Mouse (Mus musculus): ENCODE data around the gene Rpl15.
A peak's percentile ranks its signal among the peaks of the same experiment; 100 is the strongest.
"Not testable (repeated sequence)": the region's sequence is repeated elsewhere in the genome, so short reads cannot be mapped to it uniquely, and the experiment has no call there.

The Rpl15 gene

DNA sequence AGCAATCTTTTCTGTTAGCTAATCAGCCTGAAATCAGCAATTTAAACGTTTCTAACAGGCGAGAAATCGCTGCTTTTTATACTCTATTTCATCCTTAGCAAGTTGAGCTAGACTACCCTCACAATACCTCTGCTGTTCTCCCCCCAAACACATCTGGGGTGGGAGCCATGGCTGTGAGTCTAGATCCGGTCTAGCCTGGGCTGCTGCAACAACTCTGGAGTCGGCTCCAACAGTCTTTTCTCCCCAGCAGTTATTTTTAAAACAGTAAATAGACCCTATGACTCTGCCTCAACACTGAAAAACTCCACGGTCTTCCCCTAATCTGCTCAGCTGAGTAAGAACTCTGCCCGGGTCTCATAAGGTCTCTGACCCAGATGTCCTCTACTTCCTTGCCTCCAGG, 31.1 kb downstream of the Rpl15 start:
- no peak for DNase-seq

DNA sequence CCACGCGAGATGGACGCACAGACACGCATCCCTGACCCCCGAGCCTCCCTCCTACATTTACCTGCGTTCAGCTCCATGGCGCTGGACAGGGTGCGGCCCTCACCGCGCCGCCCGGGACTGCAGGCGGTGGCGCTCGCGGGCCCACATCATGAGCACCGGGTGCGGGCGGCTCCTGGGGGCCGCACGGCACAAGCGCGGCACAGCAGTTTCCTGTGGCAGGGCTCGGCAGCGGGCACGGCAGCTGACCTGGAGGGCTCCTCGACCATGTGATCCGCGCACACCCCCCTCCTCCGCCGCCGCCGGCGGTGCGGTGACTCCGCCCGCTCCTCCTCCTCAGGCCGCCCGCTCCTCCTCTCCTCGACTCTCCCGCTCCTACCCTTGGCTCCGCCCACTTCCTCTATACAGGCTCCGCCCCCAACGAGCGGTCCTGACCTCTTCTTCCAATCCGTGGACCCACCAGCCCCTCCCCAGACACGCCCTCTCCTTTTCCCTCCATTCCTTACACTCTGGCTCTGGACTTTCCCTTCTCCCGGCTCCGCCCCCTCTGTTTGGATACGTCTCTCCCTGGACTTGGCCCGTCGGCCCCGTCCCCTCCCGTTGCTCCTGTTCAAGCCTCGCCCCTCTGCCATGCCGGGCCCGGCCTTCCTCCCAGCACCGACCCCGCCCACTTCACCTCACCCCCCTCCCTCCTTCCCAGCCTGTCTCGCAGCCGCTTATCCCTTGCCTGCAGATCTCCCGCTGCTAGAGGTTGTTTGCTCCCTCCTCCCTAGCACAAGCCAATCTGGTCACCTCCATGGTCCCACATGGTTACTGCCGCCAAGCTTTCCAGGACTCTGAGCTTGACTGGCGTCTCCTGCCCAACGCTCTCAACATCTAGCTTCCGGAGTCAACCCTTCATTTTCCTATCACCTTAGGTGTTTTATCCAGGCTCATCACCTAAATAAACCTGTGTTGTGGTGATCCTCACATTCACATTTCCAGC, 32.1 kb downstream of the Rpl15 start, which contains the start of gene Nr1d2:
Gene Nr1d2 (minus strand): TSS at position 378 of the 982 bp plus-strand sequence.
- DNase-seq, result peak; percentile 100

DNA sequence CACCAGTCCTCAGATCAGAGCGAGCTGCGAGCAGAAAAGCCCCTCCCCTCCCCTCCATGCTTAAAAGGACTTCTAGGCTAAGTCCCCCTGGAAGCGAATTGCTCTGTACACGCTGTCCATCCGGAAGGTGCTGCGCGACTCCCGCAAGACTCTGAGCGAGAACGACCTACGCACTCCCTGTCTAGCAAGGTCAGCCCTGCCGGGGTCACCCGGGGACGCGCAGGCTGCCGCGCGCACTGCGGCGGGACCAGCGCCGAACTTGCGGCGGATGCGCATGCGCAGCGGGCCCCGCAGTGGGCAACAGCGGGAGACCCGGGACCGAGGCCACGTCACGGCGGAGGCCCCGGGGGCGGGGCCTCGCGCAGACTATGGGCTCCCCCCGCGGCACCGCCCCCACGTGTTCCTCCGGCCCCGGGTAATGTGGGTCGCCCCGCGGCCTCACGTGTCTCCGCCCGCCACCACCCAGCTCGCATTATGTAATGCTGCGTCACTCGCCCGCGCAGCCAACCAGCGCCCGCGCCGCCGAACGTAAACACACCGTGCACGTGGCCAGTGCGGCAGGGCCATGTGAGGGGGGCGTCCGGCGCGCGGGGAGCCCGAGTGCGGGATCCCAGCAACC, 33.0 kb downstream of the Rpl15 start:
- peak; percentile 98 to 99 for DNase-seq

DNA sequence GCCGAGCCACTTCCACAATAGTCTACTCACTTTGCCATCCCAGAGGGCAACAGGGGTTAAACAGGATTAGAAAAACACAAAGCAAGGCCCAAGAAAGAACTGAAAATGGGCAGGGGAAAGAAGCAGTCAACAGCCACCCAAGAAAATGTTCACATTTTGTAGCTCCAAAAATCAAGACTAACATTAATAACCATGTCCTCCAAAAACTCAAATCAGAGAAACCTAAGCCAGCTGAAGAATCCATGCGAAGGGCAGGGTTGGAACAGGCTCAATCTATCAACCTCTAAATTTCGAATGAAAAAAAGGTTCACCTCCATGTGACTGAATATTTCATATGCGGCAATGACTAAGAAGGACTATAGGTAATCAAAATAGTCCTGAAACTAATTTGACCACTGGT, 33.8 kb downstream of the Rpl15 start:
- DNase-seq, result no peak

DNA sequence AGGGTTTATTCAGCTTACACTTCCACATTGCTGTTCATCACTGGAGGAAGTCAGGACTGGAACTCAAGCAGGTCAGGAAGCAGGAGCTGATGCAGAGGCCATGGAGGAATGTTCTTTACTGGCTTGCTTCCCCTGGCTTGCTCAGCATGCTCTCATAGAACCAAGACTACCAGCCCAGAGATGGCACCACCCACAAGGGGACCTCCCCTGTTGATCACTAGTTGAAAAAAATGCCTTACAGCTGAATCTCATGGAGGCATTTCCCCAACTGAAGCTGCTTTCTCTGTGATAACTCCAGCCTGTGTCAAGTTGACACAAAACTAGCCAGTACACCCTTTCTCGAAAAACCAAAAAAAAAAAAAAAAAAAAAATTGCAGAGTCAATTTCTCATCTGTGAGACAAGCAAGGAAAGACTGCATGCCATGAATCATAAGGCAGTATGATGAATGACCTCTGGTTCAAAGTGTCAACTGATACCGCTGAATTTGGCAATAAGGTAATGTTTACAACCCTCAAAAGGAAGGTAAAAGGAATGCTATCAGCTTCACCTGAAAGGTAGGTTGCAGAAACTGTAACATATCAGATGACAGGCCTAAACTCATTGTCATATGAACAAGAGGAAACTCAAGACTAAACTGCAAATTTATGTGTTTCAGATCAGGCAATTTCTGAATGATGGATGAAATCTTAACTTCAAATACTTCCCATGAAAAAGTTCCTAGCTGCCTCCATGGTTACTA, 34.5 kb downstream of the Rpl15 start:
- DNase-seq, result not testable (repeated sequence)

DNA sequence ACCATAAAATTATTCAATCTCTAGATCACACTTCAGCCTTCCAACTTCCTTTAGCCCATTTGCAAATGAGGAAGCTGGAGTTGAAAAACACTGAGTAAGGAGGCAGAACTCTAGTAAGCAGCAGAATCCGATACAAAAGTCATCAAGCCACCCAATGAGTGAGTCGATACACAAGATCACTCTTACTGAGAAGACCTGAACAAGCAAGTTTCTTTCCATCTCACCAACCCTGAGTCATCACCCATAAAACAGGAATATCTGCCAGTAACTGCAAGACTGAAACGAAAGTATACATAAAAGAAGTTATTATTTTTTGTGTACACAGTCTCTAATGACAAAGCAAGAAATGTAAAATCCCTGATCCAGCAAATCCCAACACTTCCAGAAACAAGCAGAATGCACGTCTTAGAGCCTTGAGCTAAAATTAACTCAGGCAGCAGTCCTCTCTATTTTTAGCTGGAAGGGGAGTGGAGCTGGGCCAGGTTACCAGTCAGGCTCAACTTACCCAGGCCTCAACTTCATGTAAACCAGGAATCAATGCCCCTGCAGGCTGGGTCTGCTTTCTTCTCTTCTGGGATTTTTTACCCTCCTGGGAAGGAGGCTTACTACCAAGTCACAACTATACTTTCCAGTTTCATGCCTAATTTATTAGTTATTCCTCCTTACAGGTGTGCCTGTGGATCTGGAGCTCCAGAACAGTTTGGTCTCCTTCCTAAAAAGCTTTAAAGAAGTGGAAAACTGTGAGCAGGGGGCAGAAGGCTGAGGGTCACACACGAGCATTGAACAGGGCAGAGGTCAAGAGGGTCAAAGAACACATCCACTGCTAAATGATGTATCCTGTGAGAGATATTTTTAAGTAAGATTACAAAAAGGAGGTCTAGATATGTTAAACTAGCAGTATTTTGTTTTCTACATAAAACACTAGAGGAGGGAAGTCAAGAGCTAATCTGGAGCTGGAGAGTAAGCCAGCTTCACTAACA, 36.9 kb downstream of the Rpl15 start:
- DNase-seq, result no peak

DNA sequence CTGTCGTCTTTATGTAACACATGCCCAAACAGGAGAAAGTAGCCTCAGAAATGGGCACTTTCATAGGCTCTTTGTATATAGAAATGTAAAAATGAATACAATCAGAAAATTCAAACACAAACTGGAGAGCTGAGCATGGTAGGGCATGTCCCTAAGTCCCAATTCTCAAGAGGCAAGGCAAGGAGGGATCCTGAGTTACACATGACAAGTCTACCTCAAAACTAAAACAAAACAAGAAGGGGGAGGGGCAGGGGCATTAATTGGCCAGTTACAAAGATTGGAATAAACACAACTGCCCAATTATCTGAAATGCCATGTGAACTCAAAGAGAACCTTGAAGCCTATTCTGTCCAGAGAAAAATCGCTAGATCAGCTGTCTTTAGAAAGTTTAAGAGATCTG, 38.1 kb downstream of the Rpl15 start:
- DNase-seq, result no peak

DNA sequence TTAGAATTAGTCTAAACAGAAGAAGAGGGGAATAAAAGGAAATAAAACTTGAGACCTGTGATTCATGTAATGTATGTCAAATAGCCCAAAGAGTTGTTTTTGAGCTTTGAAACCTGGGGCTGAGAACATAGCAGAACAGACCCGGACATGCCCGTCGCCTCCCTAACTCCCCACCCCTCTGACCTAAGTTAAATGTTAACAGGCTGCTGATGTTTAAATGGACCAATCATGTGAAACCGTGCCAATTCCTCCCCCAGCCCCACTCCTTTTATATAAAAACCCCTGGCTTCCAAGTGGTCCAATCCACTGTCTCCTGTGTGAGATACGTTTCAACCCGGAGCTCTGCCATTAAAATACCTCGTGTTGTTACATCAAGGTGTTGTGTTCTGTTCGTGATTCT, 39.3 kb downstream of the Rpl15 start:
- not testable (repeated sequence) for DNase-seq

DNA sequence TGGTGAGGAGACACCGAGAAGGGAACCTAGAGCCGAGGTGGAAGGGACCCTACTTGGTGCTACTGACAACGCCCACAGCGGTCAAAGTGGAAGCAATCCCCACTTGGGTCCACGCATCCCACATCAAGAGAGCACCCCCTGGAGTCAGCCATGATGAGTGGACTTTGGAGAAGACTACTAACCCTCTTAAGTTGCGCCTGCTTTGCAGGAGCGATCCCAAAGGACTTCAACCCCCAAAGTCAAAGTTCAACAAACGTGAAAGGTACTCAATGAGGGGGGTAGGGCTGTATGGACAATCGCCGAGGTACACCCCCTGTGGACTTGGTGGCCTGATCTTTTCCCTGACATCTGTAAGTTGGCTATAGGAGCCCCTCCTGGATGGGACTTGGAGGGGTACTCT, 41.4 kb downstream of the Rpl15 start:
- DNase-seq, result not testable (repeated sequence)

DNA sequence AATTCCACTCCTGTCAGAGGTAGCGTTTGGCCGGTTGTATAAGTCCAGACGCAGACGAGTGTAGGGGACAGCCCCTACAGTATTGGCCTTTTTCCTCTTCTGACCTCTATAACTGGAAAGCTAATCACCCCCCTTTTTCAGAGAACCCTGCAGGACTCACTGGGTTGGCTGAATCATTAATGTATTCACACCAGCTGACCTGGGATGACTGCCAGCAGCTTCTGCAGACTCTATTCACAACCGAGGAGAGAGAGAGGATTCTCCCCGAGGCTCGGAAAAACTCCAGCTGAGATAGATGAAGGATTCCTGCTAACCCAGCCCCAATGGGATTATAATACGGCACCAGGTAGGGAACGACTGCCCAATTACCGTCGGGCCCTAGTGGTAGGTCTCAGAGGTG, 45.0 kb downstream of the Rpl15 start:
- DNase-seq, result peak; percentile 14 to 47

DNA sequence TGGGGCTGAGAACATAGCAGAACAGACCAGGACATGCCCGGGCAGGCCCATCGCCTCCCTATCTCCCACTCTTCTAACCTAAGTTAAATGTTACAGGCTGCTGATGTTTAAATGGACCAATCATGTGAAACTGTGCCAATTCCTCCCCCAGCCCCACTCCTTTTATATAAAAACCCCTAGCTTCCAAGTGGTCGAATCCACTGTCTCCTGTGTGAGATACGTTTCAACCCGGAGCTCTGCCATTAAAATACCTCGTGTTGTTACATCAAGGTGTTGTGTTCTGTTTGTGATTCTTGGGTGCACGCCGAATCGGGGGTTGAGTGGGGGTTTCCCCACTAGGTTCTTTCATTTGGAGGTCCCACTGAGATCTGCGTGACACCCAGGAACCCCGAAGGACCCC, 45.8 kb downstream of the Rpl15 start:
- DNase-seq, result not testable (repeated sequence)

DNA sequence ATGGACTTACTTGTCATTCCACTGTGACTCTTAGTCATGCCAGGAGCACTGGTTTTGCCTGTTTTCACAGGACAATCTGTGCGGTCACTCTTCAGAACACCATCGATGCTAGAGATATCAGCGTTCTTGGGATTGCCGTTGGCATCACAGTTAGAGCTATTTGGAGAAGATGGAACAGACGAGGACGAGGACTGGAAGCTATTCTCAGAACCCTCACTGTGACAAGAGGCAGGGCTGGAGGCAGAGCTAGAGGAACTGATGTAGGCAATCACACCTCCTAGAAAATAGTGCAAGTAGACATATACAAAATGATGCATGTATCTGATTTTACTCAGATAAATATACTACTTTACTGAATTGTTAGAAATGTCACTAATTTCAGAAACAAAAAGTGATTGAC, 49.2 kb downstream of the Rpl15 start:
- no peak for DNase-seq

Measured in kidney, postnatal 25 days (tissue).